Mouse (Mus musculus) megakaryocyte, embryonic 14.5 days (primary cell): ENCODE results near the gene Nmu.

Experiments
- FLI1 ChIP-seq: IDR thresholded peaks from 2 replicates; pipeline ENCODE4 v1.6.1; 2012; ENCODE audit warnings: low read length, inconsistent platforms, mixed read lengths
- GATA1 ChIP-seq: IDR thresholded peaks from 3 replicates; pipeline ENCODE4 v1.6.1; 2012; ENCODE audit warnings: mixed read lengths, low read length, inconsistent platforms, borderline replicate concordance

- TF ChIP-seq GATA1 = no peak
- TF ChIP-seq FLI1 = no peak
Observed at GRCm38 (mm10) chr5:76333833-76334232, 29.8 kb downstream of the Nmu start.
